Mouse (Mus musculus): Measurements from ENCODE around the gene Gm20388. TPM values are rescaled to one million over a fixed set of nuclear protein-coding genes. Genes with fewer than 3 reads are reported as not detected.

Gene Gm20388
- polyA plus RNA-seq, 2 experiments = 8.5 TPM; not detected in 1

DNA sequence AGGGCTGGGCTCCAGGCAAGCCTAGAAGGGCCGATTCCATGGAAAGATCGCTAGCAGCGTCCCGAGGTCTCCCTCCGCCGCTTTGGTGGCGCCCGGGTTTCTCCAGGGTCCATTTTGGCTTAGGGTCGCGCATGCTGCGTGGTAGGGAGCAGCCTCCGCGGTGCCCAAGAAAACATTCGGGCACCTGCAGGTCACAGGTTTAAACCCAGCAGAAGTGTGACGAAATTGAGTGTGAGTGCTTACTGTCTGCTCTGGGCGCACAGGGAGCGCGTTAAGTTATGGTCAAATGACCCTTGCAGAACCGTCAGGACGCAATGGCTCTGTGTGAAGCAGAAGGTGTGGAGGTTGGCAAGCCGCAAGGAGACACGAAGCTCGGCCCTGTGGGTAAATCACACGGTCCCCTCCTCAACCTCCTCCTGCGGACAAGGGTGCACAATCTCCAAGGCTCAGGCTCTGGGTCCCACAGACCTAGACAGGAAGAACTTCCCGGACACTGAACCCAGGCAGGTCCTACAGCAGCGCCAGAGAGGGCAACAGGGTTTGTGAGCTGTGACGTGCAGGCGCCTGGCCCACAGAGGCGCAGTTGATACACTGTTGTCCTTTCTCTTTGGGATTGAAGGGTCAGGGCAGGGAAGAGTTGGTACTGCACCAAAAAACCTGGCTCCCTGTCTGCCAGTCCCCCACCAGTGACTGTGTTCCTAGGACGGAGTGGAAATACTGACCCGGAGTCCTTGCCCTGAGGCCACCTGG lies 1179.2 kb downstream of the Gm20388 start:
- Histone ChIP-seq H3K4me1 (replicated peaks; ENCODE audit: control insufficient read depth in 2 of 2, insufficient read depth in 2 of 2, low read length in 1 of 2) (no peaks in the 10 kb centered on the region), H3K27ac (no peak overlapping the region), H3K36me3 (replicated peaks; ENCODE audit: control insufficient read depth, insufficient read depth, low read depth) (no peaks in the 10 kb centered on the region), H3K9me3 (ENCODE audit: control insufficient read depth, low read length) (no peaks in the 10 kb centered on the region), H3K27me3 (ENCODE audit: control insufficient read depth, insufficient read depth, low read length) (peaks cover 78% of the 10 kb centered on the region), H3K9ac (replicated peaks) (no peak overlapping the region), H3K4me2 (ENCODE audit: low read depth) (no peak overlapping the region), H3K4me3 (ENCODE audit: insufficient read depth in 1 of 2, low read depth in 2 of 2, low read length in 2 of 2) (no peak overlapping the region)
- TF ChIP-seq EP300 (IDR thresholded peaks at IDR 0.05; ENCODE audit: low read depth) = no peak
- no peak for TF ChIP-seq CTCF (IDR thresholded peaks at IDR 0.05; ENCODE audit: low read depth)
- no peak for DNase-seq (ENCODE audit: low read depth in 3 of 3, low spot score in 3 of 3)
- 15% methylated on average over 32 of the region's 32 CpGs for WGBS (ENCODE audit: insufficient replicate concordance)
- 0 out of 2 replicates have a peak, but pooled peaks have one; percentile 9 for ATAC-seq (ENCODE audit: insufficient read depth)

DNA sequence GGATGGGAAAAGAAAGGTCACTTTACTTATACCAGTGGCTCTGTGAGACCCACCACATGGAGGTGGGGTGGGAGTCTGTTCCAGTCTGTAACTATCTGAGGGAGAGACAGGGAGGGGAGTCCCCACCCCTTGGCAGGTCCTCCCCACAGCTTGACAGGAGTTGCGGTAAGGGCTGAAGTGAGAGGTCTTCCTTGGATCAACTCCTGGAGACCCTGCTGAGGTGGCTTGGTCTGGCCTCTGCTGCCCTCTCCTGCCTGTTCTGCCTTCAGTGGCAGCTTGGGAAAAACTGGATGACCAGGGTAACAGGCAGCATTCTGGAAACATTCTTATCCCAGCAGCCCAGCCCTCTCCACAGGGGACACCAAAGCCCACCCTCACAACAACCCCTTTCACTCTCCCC lies 1180.1 kb downstream of the Gm20388 start:
- 14% methylated on average over 1 of the region's 1 CpGs for WGBS (ENCODE audit: insufficient replicate concordance)
- H3K27me3 ChIP-seq (ENCODE audit: control insufficient read depth, insufficient read depth, low read length) = peaks cover 69% of the 10 kb centered on the region
- H3K9me3 ChIP-seq (ENCODE audit: control insufficient read depth, low read length) = no peaks in the 10 kb centered on the region
- H3K4me1 ChIP-seq (replicated peaks; ENCODE audit: control insufficient read depth in 2 of 2, insufficient read depth in 2 of 2, low read length in 1 of 2) = no peaks in the 10 kb centered on the region
- H3K4me3 ChIP-seq (ENCODE audit: insufficient read depth in 1 of 2, low read depth in 2 of 2, low read length in 2 of 2) = no peak overlapping the region
- H3K36me3 ChIP-seq (replicated peaks; ENCODE audit: control insufficient read depth, insufficient read depth, low read depth) = no peaks in the 10 kb centered on the region
- no peak overlapping the region for H3K27ac ChIP-seq
- ATAC-seq (ENCODE audit: insufficient read depth) (no peak), DNase-seq (ENCODE audit: low read depth in 3 of 3, low spot score in 3 of 3) (no peak)
- no peak overlapping the region for H3K9ac ChIP-seq (replicated peaks)
- H3K4me2 ChIP-seq (ENCODE audit: low read depth) = no peak overlapping the region
- peak; percentile 17; the same call in 1 of the 2 replicates for TF ChIP-seq CTCF (IDR thresholded peaks at IDR 0.05; ENCODE audit: low read depth)
- no peak for TF ChIP-seq EP300 (IDR thresholded peaks at IDR 0.05; ENCODE audit: low read depth)

DNA sequence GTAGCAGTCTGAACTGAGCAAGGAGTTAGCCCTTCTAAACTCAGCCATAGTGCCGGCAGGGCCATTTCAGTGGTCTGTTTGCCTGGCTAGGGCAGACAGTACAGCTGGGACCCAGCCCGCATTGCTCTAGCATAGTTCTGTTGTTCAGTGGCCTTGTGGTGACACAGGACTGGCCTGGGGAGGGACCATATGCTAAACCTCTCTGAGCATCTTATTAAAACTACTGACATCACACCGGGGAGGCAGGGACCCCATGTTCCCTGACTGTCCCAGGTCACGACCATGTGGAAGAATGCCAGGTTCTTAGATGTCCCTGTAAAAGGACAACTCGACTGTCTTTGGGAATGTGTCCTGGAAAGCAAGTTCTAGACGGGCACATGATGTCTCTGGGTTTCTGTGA lies 1181.5 kb downstream of the Gm20388 start:
- peaks cover 55% of the 10 kb centered on the region for H3K27me3 ChIP-seq (ENCODE audit: control insufficient read depth, insufficient read depth, low read length)
- H3K4me2 ChIP-seq (ENCODE audit: low read depth) = no peak overlapping the region
- H3K27ac ChIP-seq = no peak overlapping the region
- H3K9me3 ChIP-seq (ENCODE audit: control insufficient read depth, low read length) = no peaks in the 10 kb centered on the region
- DNase-seq (ENCODE audit: low read depth in 3 of 3, low spot score in 3 of 3) (no peak), ATAC-seq (ENCODE audit: insufficient read depth) (0 out of 2 replicates have a peak, but pooled peaks have one; percentile 9)
- TF ChIP-seq CTCF (IDR thresholded peaks at IDR 0.05; ENCODE audit: low read depth) = no peak
- TF ChIP-seq EP300 (IDR thresholded peaks at IDR 0.05; ENCODE audit: low read depth) = no peak
- no peak overlapping the region for H3K4me3 ChIP-seq (ENCODE audit: insufficient read depth in 1 of 2, low read depth in 2 of 2, low read length in 2 of 2)
- no peak overlapping the region for H3K9ac ChIP-seq (replicated peaks)
- no peaks in the 10 kb centered on the region; the same call in 1 of the 2 replicates for H3K36me3 ChIP-seq (replicated peaks; ENCODE audit: control insufficient read depth, insufficient read depth, low read depth)
- 25% methylated on average over 6 of the region's 6 CpGs for WGBS (ENCODE audit: insufficient replicate concordance)
- no peaks in the 10 kb centered on the region for H3K4me1 ChIP-seq (replicated peaks; ENCODE audit: control insufficient read depth in 2 of 2, insufficient read depth in 2 of 2, low read length in 1 of 2)

DNA sequence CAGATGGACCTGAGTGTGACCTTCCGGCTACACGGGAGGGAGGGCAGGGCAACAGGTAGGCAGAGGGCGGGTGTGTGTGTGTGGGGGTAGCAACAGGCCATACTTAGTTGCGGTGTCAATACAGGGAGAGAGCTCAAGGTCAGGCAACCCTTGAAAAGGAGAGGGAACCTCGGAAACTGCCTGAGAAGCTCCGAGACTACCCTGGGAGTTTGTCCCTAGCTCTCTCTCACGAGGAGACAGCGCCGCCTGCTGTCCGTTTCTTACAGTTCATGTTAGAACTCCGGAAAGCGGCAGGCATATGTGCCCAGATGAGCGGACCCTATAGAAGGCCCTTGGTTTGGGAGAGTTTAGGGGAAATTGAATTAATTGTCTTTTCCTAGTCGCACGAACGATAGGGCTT lies 1182.0 kb downstream of the Gm20388 start:
- peaks cover 50% of the 10 kb centered on the region for H3K27me3 ChIP-seq (ENCODE audit: control insufficient read depth, insufficient read depth, low read length)
- H3K9ac ChIP-seq (replicated peaks) = no peak overlapping the region
- no peaks in the 10 kb centered on the region for H3K9me3 ChIP-seq (ENCODE audit: control insufficient read depth, low read length)
- ATAC-seq (ENCODE audit: insufficient read depth) = peak; percentile 32; the same call in 1 of the 2 replicates
- no peak overlapping the region for H3K27ac ChIP-seq
- 4% methylated on average over 16 of the region's 16 CpGs for WGBS (ENCODE audit: insufficient replicate concordance)
- H3K4me1 ChIP-seq (replicated peaks; ENCODE audit: control insufficient read depth in 2 of 2, insufficient read depth in 2 of 2, low read length in 1 of 2) = no peaks in the 10 kb centered on the region
- H3K36me3 ChIP-seq (replicated peaks; ENCODE audit: control insufficient read depth, insufficient read depth, low read depth) = no peaks in the 10 kb centered on the region; the same call in 1 of the 2 replicates
- H3K4me3 ChIP-seq (ENCODE audit: insufficient read depth in 1 of 2, low read depth in 2 of 2, low read length in 2 of 2) = no peak overlapping the region
- peak; percentile 33 to 41 (median 40) for DNase-seq (ENCODE audit: low read depth in 3 of 3, low spot score in 3 of 3)
- TF ChIP-seq CTCF (IDR thresholded peaks at IDR 0.05; ENCODE audit: low read depth) (peak; percentile 88), EP300 (IDR thresholded peaks at IDR 0.05; ENCODE audit: low read depth) (no peak)
- no peak overlapping the region for H3K4me2 ChIP-seq (ENCODE audit: low read depth)

GRCm38 (mm10) chr8:121093496-121093895 lies 1182.9 kb downstream of the Gm20388 start:
- no peak for DNase-seq (ENCODE audit: low read depth in 3 of 3, low spot score in 3 of 3)
- H3K4me2 ChIP-seq (ENCODE audit: low read depth) = no peak overlapping the region
- H3K9ac ChIP-seq (replicated peaks) = no peak overlapping the region
- TF ChIP-seq CTCF (IDR thresholded peaks at IDR 0.05; ENCODE audit: low read depth) (no peak), EP300 (IDR thresholded peaks at IDR 0.05; ENCODE audit: low read depth) (no peak)
- no peak overlapping the region for H3K27ac ChIP-seq
- H3K36me3 ChIP-seq (replicated peaks; ENCODE audit: control insufficient read depth, insufficient read depth, low read depth) = no peaks in the 10 kb centered on the region; the same call in none of the 2 replicates
- peaks cover 41% of the 10 kb centered on the region for H3K27me3 ChIP-seq (ENCODE audit: control insufficient read depth, insufficient read depth, low read length)
- no peaks in the 10 kb centered on the region for H3K9me3 ChIP-seq (ENCODE audit: control insufficient read depth, low read length)
- no peak for ATAC-seq (ENCODE audit: insufficient read depth)
- H3K4me3 ChIP-seq (ENCODE audit: insufficient read depth in 1 of 2, low read depth in 2 of 2, low read length in 2 of 2) = no peak overlapping the region
- H3K4me1 ChIP-seq (replicated peaks; ENCODE audit: control insufficient read depth in 2 of 2, insufficient read depth in 2 of 2, low read length in 1 of 2) = no peaks in the 10 kb centered on the region
- 60% methylated on average over 6 of the region's 6 CpGs for WGBS (ENCODE audit: insufficient replicate concordance)

All from liver, embryonic 14.5 days (tissue).